Mouse (Mus musculus) liver, embryonic 14.5 days (tissue): Measurements from ENCODE around the gene Smarcad1. TPM values are rescaled to one million over a fixed set of nuclear protein-coding genes. Genes with fewer than 3 reads are reported as not detected.
"Not testable (repeated sequence)": the region's sequence is repeated elsewhere in the genome, so short reads cannot be mapped to it uniquely, and the experiment has no call there.

Experiments used
- ATAC-seq: fragments of 200-750 bp; cut with Nextera tagmentation; 2 replicates; pipeline ENCODE4 v1.8.0; 2017; ENCODE audit warnings: moderate number of reproducible peaks, mild to moderate bottlenecking, moderate library complexity; ENCODE audit not compliant: insufficient read depth
- DNase-seq, 3 experiments: peaks; one replicate each; pipeline ENCODE4 v3.0.0-alpha.2; 2012 to 2013; ENCODE audit warnings: low read depth in 3 of 3, low spot score in 3 of 3
- H3K27ac ChIP-seq: fragments of 300-500 bp; sonication (generic); 2 replicates; pipeline ENCODE4 v1.5.1; 2014; ENCODE audit warnings: moderate library complexity, mild to moderate bottlenecking, control low read depth, inconsistent platforms
- H3K27me3 ChIP-seq: fragments of 300-500 bp; sonication (generic); 2 replicates; pipeline ENCODE4 v1.6.1; 2014; ENCODE audit warnings: mild to moderate bottlenecking, low read length, moderate library complexity; ENCODE audit not compliant: control insufficient read depth, insufficient read depth
- H3K36me3 ChIP-seq: fragments of 300-500 bp; sonication (generic); replicated peaks from 2 replicates; pipeline ENCODE4 v1.6.1; 2014; ENCODE audit warnings: low read depth; ENCODE audit not compliant: control insufficient read depth, insufficient read depth
- H3K4me1 ChIP-seq, 2 experiments: fragments of 200-500 bp in 1 of 2; fragments of 300-500 bp in 1 of 2; sonication (generic) in 1 of 2; replicated peaks; 2 replicates each; pipeline ENCODE4 v1.6.1; 2012 to 2014; ENCODE audit warnings: antibody characterized with exemption in 1 of 2, inconsistent platforms in 1 of 2, low read length in 1 of 2; ENCODE audit not compliant: control insufficient read depth in 2 of 2, insufficient read depth in 2 of 2
- H3K4me2 ChIP-seq: fragments of 300-500 bp; sonication (generic); 2 replicates; pipeline ENCODE4 v1.6.1; 2014; ENCODE audit warnings: low read depth, mild to moderate bottlenecking, control low read depth, moderate library complexity
- H3K4me3 ChIP-seq, 2 experiments: fragments of 200-500 bp in 1 of 2; fragments of 300-500 bp in 1 of 2; sonication (generic) in 1 of 2; 2 replicates each; pipeline ENCODE4 v1.5.1; 2012 to 2014; ENCODE audit warnings: low read depth in 2 of 2, low read length in 2 of 2, mild to moderate bottlenecking in 2 of 2, control low read depth in 1 of 2, inconsistent platforms in 1 of 2, moderate library complexity in 1 of 2; ENCODE audit not compliant: insufficient read depth in 1 of 2
- H3K9ac ChIP-seq: fragments of 300-500 bp; sonication (generic); replicated peaks from 2 replicates; pipeline ENCODE4 v1.6.1; 2014; ENCODE audit warnings: mild to moderate bottlenecking, control low read depth, moderate library complexity
- H3K9me3 ChIP-seq: fragments of 300-500 bp; sonication (generic); 2 replicates; pipeline ENCODE4 v1.6.1; 2016; ENCODE audit warnings: low read length, mixed read lengths; ENCODE audit not compliant: control insufficient read depth
- CTCF ChIP-seq: IDR thresholded peaks from 2 replicates; pipeline ENCODE4 v1.5.1; 2016; ENCODE audit warnings: antibody characterized with exemption, low read depth, control low read depth
- EP300 ChIP-seq: IDR thresholded peaks from 2 replicates; pipeline ENCODE4 v1.6.1; 2016; ENCODE audit warnings: antibody characterized with exemption, low read depth
- WGBS: fragments of 180-500 bp; shearing (Covaris S2); extraction: QIAGEN DNeasy Blood & Tissue Kit; methylation state at CpG from one replicate; pipeline ENCODE4 v1.1.7; 2014; ENCODE audit not compliant: insufficient replicate concordance; 5-methylcytosine and 5-hydroxymethylcytosine counted together
- polyA plus RNA-seq, 2 experiments: library from polyadenylated mRNA; depleted of rRNA in 1 of 2; stranded (reverse) in 1 of 2; unstranded in 1 of 2; fragments of >200 nt; fragmentation: Nextera tagmentation in 1 of 2; extraction: Ambion mirVana in 1 of 2; gene quantifications; 2 replicates each; pipeline versions ENCODE4 v1.2.1 to v1.2.3; 2012 to 2014

Smarcad1 gene
- polyA plus RNA-seq, 2 experiments, result 14.2 to 17.6 TPM

GRCm38 (mm10) chr6:65041932-65042331 is 451 bp upstream of the Smarcad1 start:
- no peak overlapping the region for H3K27ac ChIP-seq
- no peak for DNase-seq
- H3K4me3 ChIP-seq, result peak overlapping the region; percentile 69 to 98; a peak in 3 of 4 replicates
- WGBS, result 36% methylated on average over 10 of the region's 10 CpGs
- peaks cover 7 to 8% of the 10 kb centered on the region in 2 experiments for H3K4me1 ChIP-seq
- no peaks in the 10 kb centered on the region for H3K9me3 ChIP-seq
- no peak for ATAC-seq
- H3K36me3 ChIP-seq, result peaks cover 6% of the 10 kb centered on the region
- TF ChIP-seq CTCF, result no peak
- TF ChIP-seq EP300, result no peak
- no peak overlapping the region; the same call in 1 of the 2 replicates for H3K9ac ChIP-seq
- peak overlapping the region; percentile 83 for H3K4me2 ChIP-seq
- H3K27me3 ChIP-seq, result no peaks in the 10 kb centered on the region

DNA sequence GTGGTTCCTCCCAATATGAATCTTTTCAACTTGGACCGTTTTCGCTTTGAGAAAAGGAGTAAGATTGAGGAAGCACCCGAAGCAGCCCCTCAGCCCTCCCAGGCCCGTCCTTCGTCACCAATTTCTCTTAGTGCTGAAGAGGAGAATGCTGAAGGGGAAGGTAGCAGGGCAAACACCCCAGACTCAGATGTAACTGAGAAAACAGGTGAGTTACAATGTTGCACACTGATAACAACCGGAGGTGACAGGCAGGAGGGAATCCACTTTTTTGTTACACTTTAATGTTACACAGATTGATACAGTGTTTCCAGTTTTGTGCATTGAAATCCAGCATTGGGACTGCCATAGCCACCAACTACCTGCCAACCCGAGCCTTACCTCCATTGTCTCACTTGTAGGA is 858 bp downstream of the Smarcad1 start:
- Histone ChIP-seq H3K4me2 (peak overlapping the region; percentile 83), H3K4me1 (peaks cover 7 to 8% of the 10 kb centered on the region in 2 experiments), H3K4me3 (peak overlapping the region; percentile 69 to 98), H3K36me3 (peaks cover 6% of the 10 kb centered on the region), H3K27ac (peak overlapping the region; percentile 8; the same call in 1 of the 2 replicates), H3K9ac (peak overlapping the region; percentile 89), H3K9me3 (no peaks in the 10 kb centered on the region), H3K27me3 (no peaks in the 10 kb centered on the region)
- TF ChIP-seq CTCF (no peak), EP300 (no peak)
- ATAC-seq (no peak), DNase-seq (no peak)
- WGBS, result 7% methylated on average over 7 of the region's 7 CpGs

DNA sequence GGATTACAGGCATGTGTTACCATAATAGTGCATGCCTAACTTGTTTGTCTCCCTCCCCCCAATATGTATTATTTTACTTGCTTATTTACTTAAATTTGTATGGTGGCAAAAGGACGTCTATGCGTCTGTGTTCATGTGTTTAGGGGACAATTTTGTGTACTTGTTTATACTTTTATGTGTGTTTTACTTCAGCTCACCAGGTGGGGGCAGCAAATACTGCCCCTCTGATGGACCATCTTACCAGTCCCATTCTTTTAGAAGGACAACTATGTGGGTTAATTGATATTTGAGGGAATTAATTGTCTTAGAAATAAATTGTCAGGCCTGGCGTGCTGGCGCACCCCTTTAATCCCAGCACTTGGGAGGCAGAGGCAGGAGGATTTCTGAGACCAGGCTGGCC is 6.7 kb downstream of the Smarcad1 start:
- no peak overlapping the region for H3K27ac ChIP-seq
- no peaks in the 10 kb centered on the region for H3K4me1 ChIP-seq
- H3K4me3 ChIP-seq, result no peak overlapping the region
- DNase-seq (no peak), ATAC-seq (no peak)
- H3K36me3 ChIP-seq, result peaks cover 12% of the 10 kb centered on the region
- 75% methylated on average over 4 of the region's 4 CpGs for WGBS
- TF ChIP-seq EP300 (no peak), CTCF (peak; percentile 35; the same call in 1 of the 2 replicates)
- no peak overlapping the region for H3K9ac ChIP-seq
- no peak overlapping the region for H3K4me2 ChIP-seq
- no peaks in the 10 kb centered on the region for H3K27me3 ChIP-seq
- no peaks in the 10 kb centered on the region for H3K9me3 ChIP-seq

GRCm38 (mm10) chr6:65056620-65057019 is 14.2 kb downstream of the Smarcad1 start:
- Histone ChIP-seq H3K4me1 (no peaks in the 10 kb centered on the region), H3K4me2 (no peak overlapping the region), H3K9ac (no peak overlapping the region), H3K36me3 (peaks cover 33% of the 10 kb centered on the region), H3K4me3 (no peak overlapping the region), H3K27me3 (no peaks in the 10 kb centered on the region), H3K27ac (no peak overlapping the region), H3K9me3 (no peaks in the 10 kb centered on the region)
- no peak for TF ChIP-seq CTCF
- no peak for TF ChIP-seq EP300
- no peak for ATAC-seq
- WGBS, result 76% methylated on average over 5 of the region's 5 CpGs
- DNase-seq, result no peak

DNA sequence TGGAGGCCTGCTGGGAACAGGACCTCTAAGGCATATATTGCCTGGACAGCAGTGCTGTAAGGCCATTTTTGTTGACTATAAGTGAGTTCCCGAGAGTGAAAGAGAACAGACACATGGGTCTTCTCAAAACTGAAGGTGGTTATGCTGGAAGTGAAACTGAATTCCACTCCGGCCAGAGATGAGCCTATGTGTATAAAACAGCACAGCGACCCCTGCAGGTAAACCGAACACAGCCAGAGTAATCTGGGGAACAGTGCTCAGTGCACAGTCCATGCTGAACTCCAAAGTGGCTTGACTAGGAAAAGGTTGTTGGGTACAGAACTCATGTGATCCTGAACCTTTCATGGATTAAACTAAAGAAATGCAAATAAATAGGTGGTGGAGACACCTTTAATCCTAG is 14.8 kb downstream of the Smarcad1 start:
- DNase-seq, H3K4me3 ChIP-seq, H3K27me3 ChIP-seq, H3K9ac ChIP-seq, H3K9me3 ChIP-seq, H3K4me1 ChIP-seq, H3K27ac ChIP-seq, H3K4me2 ChIP-seq, ATAC-seq: not testable (repeated sequence)
- WGBS, result 60% methylated on average over 3 of the region's 4 CpGs
- H3K36me3 ChIP-seq, result peaks cover 33% of the 10 kb centered on the region
